Mouse (Mus musculus): ENCODE data around the gene Dact2.

- no peak for TF ChIP-seq CTCF (IDR thresholded peaks at IDR 0.05; ENCODE audit: control insufficient read depth, insufficient read depth, insufficient read length)
- TF ChIP-seq USF1 (IDR thresholded peaks at IDR 0.05; ENCODE audit: low read depth), result no peak
- TF ChIP-seq MYOD1 (IDR thresholded peaks at IDR 0.05; ENCODE audit: control insufficient read depth, insufficient read length, low read depth), result no peak
- TF ChIP-seq FOSL1 (IDR thresholded peaks at IDR 0.05; ENCODE audit: insufficient read depth, low read length, poor library complexity, severe bottlenecking), result no peak
- TF ChIP-seq MAX (IDR thresholded peaks at IDR 0.05), result peak; percentile 84
- no peak for TF ChIP-seq MYOG (IDR thresholded peaks at IDR 0.05; ENCODE audit: control insufficient read depth, extremely low read depth, insufficient read length)
- no peak for TF ChIP-seq CEBPB (IDR thresholded peaks at IDR 0.05; ENCODE audit: low read depth)
Measured at GRCm38 (mm10) chr17:14167594-14167993, 36.5 kb downstream of the Dact2 start.

Data from C2C12 (cell line).